In the genomic region with DNA sequence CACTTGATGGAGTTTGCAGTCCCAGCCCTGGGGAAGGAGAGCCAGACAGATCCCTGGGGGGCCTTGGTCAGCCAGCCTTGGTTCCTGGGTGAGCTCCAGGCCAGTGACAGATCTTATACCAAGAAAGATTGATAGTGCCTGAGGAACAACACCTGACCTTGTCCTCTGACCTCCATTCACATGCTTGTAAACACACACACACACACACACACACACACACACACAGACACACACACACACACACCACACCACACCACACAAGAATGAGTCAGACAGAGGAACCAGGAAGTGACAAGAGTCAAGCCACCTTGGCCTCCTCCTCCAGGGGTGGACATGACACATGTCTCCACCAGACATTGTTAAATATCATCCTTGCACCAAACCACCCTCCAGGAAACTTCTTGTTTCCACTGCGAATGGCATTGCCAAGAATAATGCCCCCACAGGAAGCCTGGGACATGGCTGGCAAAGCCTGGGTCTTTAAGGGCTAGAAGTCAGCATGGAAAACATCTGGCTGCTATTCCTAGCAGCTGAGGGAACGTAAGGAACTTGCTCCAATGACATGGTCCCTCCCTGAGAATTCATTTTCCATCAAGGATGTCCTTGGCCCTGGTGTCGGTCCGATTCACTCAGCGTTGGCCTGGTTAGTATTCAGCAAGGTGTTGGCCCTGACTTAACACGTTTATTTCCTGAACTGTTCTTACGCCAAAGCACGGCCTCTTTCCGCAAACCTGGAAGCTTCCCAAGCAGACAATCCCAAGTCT, we compare ENCODE assay signal across 12 mouse cellular contexts.
A peak's percentile ranks its signal among the peaks of the same experiment; 100 is the strongest.
DNase-seq lines count a peak whose midpoint lies in the region; ATAC-seq and TF ChIP-seq lines count a peak whose summit lies in the region.
"Had no signal": no experiment of that assay in that cellular context is flagged by ENCODE, and none has a peak within 500 bp of the region (broad histone marks: within the 10 kb centered on the region; RNA-seq: fewer than 3 reads in every experiment).

No protein-coding gene starts in this region.

- 72% methylated on average over 9 of the region's 9 CpGs for WGBS in limb, embryonic 13.5 days

- H3K4me1 ChIP-seq in limb, embryonic 13.5 days = peaks cover 19% of the 10 kb centered on the region; the same call in 1 of the 2 replicates
- H3K4me1 ChIP-seq: hindbrain, embryonic 15.5 days; midbrain, embryonic 13.5 days had no signal

- ATAC-seq in limb, embryonic 13.5 days (ENCODE audit: low FRiP score, low read depth) = 0 out of 2 replicates have a peak, but pooled peaks have one; percentile 24
- ATAC-seq: midbrain, embryonic 13.5 days had no signal

- no peak overlapping the region for H3K4me2 ChIP-seq in limb, embryonic 13.5 days (replicated peaks)
- H3K4me2 ChIP-seq: hindbrain, embryonic 15.5 days; midbrain, embryonic 13.5 days had no signal

- intact Hi-C loops in gastrocnemius, adult 2 months (cut with DNase I) = no loop called here
- intact Hi-C loops in gastrocnemius, postnatal 14 days (cut with DNase I; ENCODE audit: low total_unique reads) = no loop called here

- H3K9ac ChIP-seq in limb, embryonic 13.5 days = no peak overlapping the region
- H3K9ac ChIP-seq: hindbrain, embryonic 15.5 days; midbrain, embryonic 13.5 days had no signal

- DNase-seq in gastrocnemius, adult 2 months = peak; percentile 53
- DNase-seq in gastrocnemius, postnatal 10 days = no peak
- peak; percentile 53 to 56 for DNase-seq in B cell, adult 2 months
- peak; percentile 54 to 66 for DNase-seq in heart, adult 9 months (ENCODE audit: low spot score in 2 of 2)
- no peak for DNase-seq in layer of hippocampus, adult 11-12 months (ENCODE audit: low spot score)
- DNase-seq in right cerebral cortex, postnatal 36 days (ENCODE audit: low spot score in 2 of 2) = no peak
- DNase-seq in gastrocnemius, postnatal 14 days = no peak
- DNase-seq: embryo, embryonic 11 days; right cerebral cortex, postnatal 25 days had no signal

- H3K27me3 ChIP-seq in limb, embryonic 13.5 days = no peaks in the 10 kb centered on the region
- H3K27me3 ChIP-seq: hindbrain, embryonic 15.5 days; midbrain, embryonic 13.5 days had no signal

- TF ChIP-seq CTCF in gastrocnemius, adult 2 months (IDR thresholded peaks at IDR 0.05) = peak; percentile 8; the same call in 1 of the 2 replicates

- H3K9me3 ChIP-seq in limb, embryonic 13.5 days = no peaks in the 10 kb centered on the region
- H3K9me3 ChIP-seq: hindbrain, embryonic 15.5 days had no signal

- H3K36me3 ChIP-seq in limb, embryonic 13.5 days = no peaks in the 10 kb centered on the region
- H3K36me3 ChIP-seq: hindbrain, embryonic 15.5 days; midbrain, embryonic 13.5 days had no signal

- peak overlapping the region; percentile 6; the same call in 1 of the 2 replicates for H3K4me3 ChIP-seq in gastrocnemius, adult 2 months
- H3K4me3 ChIP-seq in limb, embryonic 13.5 days = no peak overlapping the region
- H3K4me3 ChIP-seq: hindbrain, embryonic 15.5 days; midbrain, embryonic 13.5 days had no signal

- peak overlapping the region; percentile 73 for H3K27ac ChIP-seq in gastrocnemius, adult 2 months
- H3K27ac ChIP-seq in limb, embryonic 13.5 days = peak overlapping the region; percentile 74; the same call in 1 of the 2 replicates
- H3K27ac ChIP-seq: hindbrain, embryonic 15.5 days; midbrain, embryonic 13.5 days had no signal

Comparison
In these comparisons a context has a peak if more than half of its experiments do, and no peak if none do; other contexts are left out.
1. DNase-seq: peak in gastrocnemius, adult 2 months (single experiment), B cell, adult 2 months (2 of 2) and heart, adult 9 months (2 of 2); none in gastrocnemius, postnatal 10 days (single experiment), layer of hippocampus, adult 11-12 months (single experiment), right cerebral cortex, postnatal 36 days (0 of 2) and gastrocnemius, postnatal 14 days (single experiment).